Mouse (Mus musculus) kidney, embryonic 14.5 days (tissue): ENCODE results near the gene Vti1a. TPM values are rescaled to one million over a fixed set of nuclear protein-coding genes. Genes with fewer than 3 reads are reported as not detected.

Source experiments
- ATAC-seq: fragments of 200-750 bp; cut with Nextera tagmentation; 2 replicates; pipeline ENCODE4 v1.8.0; 2017; ENCODE audit warnings: moderate number of reproducible peaks, mild to moderate bottlenecking, moderate TSS enrichment, moderate library complexity; ENCODE audit not compliant: low FRiP score, low TSS enrichment
- H3K27ac ChIP-seq: fragments of 300-500 bp; sonication (generic); 2 replicates; pipeline ENCODE4 v1.5.1; 2014; ENCODE audit warnings: low read depth, mild to moderate bottlenecking, low read length, moderate library complexity, mixed read lengths
- H3K27me3 ChIP-seq: fragments of 300-500 bp; sonication (generic); 2 replicates; pipeline ENCODE4 v1.6.1; 2014; ENCODE audit warnings: mild to moderate bottlenecking, low read length; ENCODE audit not compliant: control insufficient read depth, insufficient read depth
- H3K36me3 ChIP-seq: fragments of 300-500 bp; sonication (generic); 2 replicates; pipeline ENCODE4 v1.6.1; 2014; ENCODE audit warnings: low read length, mixed read lengths; ENCODE audit not compliant: control insufficient read depth, insufficient read depth
- H3K4me1 ChIP-seq: fragments of 300-500 bp; sonication (generic); 2 replicates; pipeline ENCODE4 v1.6.1; 2014; ENCODE audit warnings: low read length, mixed read lengths; ENCODE audit not compliant: control insufficient read depth, insufficient read depth
- H3K4me2 ChIP-seq: fragments of 300-500 bp; sonication (generic); replicated peaks from 2 replicates; pipeline ENCODE4 v1.6.1; 2014; ENCODE audit warnings: low read depth, mild to moderate bottlenecking, low read length
- H3K4me3 ChIP-seq: fragments of 300-500 bp; sonication (generic); 2 replicates; pipeline ENCODE4 v1.5.1; 2014; ENCODE audit warnings: mild to moderate bottlenecking, low read length
- H3K9ac ChIP-seq: fragments of 300-500 bp; sonication (generic); 2 replicates; pipeline ENCODE4 v1.6.1; 2014; ENCODE audit warnings: low read depth, mild to moderate bottlenecking, low read length, moderate library complexity
- H3K9me3 ChIP-seq: fragments of 300-500 bp; sonication (generic); 2 replicates; pipeline ENCODE4 v1.6.1; 2016; ENCODE audit warnings: low read length; ENCODE audit not compliant: control insufficient read depth
- WGBS: fragments of 180-500 bp; shearing (Covaris S2); extraction: QIAGEN DNeasy Blood & Tissue Kit; methylation state at CpG from one replicate; pipeline ENCODE4 v1.1.7; 2014; 5-methylcytosine and 5-hydroxymethylcytosine counted together
- polyA plus RNA-seq: library from polyadenylated mRNA; unstranded; fragments of >200 nt; fragmentation: Nextera tagmentation; extraction: Ambion mirVana; gene quantifications from 2 replicates; pipeline ENCODE4 v1.2.1, GENCODE M21; 2014

Gene Vti1a
- polyA plus RNA-seq, 1 experiment from 2014 or later: 25.7 TPM

DNA sequence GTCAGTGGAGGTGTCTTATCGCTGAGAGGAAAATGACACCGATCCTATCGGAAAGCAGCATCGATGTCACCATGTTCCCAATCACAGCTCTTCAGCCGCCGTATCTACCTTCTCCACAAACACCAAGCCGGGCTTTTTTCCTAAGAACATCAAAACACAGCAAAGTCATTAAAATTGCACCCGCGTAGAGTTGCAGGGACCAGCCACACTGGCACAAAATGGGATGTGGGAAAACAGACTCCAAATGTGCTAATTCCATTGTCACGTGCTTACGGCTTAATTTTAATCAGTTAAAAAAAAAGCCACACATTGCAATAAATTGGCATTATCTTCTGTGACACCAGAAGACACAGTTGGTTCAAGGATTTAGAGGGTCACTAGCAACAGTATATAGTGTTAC, 95.3 kb downstream of the Vti1a start:
- ATAC-seq: no peak

DNA sequence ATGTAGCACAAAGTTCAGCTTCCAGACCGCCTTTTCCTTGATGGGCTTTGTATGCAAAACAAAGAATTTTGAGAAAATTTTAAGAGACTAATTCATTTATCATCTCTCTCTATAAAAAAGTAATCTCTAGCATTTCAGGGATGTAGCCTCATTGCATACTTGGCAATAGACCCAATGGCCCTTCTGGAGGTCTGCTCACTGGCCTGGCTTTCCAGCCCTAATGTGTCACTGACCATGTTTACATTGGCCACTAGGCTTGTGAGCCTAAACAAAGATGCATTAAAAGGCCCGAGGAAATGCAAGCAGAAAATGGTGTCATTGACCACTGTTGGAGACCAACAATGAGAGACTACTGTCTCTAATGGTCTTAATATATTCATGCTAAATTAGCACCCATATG, 95.8 kb downstream of the Vti1a start:
- ATAC-seq: no peak
- H3K9ac ChIP-seq: no peak overlapping the region
- H3K4me2 ChIP-seq: no peak overlapping the region
- H3K4me1 ChIP-seq: no peaks in the 10 kb centered on the region
- no peaks in the 10 kb centered on the region for H3K27me3 ChIP-seq
- WGBS: 44% methylated on average over 2 of the region's 2 CpGs
- no peak overlapping the region for H3K4me3 ChIP-seq
- no peaks in the 10 kb centered on the region for H3K36me3 ChIP-seq
- no peaks in the 10 kb centered on the region for H3K9me3 ChIP-seq
- H3K27ac ChIP-seq: no peak overlapping the region

More for the DNA sequence above, 95.3 kb downstream of the Vti1a start:
- Histone ChIP-seq H3K36me3 (no peaks in the 10 kb centered on the region), H3K27ac (no peak overlapping the region), H3K4me2 (no peak overlapping the region), H3K9ac (no peak overlapping the region), H3K27me3 (no peaks in the 10 kb centered on the region), H3K4me1 (no peaks in the 10 kb centered on the region), H3K9me3 (no peaks in the 10 kb centered on the region), H3K4me3 (no peak overlapping the region)
- WGBS: 90% methylated on average over 11 of the region's 11 CpGs

DNA sequence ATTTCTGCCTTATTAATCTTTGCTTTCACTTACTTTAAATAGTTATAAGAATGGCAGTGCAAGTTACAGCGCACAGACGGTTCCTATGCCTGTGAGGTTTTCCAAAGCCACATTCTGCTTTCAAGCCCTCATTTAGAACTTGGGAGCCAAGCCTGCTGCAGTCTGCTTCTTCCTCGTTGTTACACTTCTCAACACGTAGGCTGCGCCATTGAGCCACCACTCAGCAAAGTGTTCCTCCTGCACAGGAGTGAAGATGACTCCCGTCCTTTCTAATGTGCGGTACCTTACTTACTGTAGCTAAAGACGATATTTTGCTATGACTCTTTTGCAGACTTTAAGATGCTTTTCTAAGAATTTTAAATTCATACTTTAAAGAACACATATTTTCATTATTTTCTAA, 98.0 kb downstream of the Vti1a start:
- Histone ChIP-seq H3K27ac (no peak overlapping the region), H3K9ac (no peak overlapping the region), H3K4me1 (no peaks in the 10 kb centered on the region), H3K4me2 (no peak overlapping the region), H3K36me3 (no peaks in the 10 kb centered on the region), H3K9me3 (no peaks in the 10 kb centered on the region), H3K4me3 (no peak overlapping the region), H3K27me3 (no peaks in the 10 kb centered on the region)
- 47% methylated on average over 8 of the region's 8 CpGs for WGBS
- no peak for ATAC-seq

DNA sequence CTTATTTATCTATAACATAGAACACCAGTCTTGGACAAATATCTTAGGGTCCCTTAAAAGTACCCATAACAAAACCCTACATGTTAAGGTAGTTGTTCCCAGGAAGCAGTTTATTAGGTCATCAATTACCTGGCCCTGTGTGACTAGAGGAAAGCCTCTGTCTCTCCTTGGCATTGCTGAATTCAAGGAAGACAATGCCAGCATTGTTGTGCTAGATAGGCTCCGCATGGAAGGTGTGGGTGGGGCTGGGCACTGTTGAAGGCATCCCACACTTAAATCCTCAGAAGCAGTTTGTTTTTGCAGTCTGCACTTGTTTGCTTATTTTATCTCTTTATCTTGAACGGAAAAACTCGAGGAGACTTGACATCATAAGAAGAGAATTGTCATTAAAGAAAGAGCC, 102.7 kb downstream of the Vti1a start:
- Histone ChIP-seq H3K27ac (no peak overlapping the region), H3K9ac (no peak overlapping the region), H3K4me3 (no peak overlapping the region), H3K4me2 (no peak overlapping the region), H3K9me3 (no peaks in the 10 kb centered on the region), H3K4me1 (no peaks in the 10 kb centered on the region), H3K27me3 (no peaks in the 10 kb centered on the region), H3K36me3 (no peaks in the 10 kb centered on the region)
- ATAC-seq: no peak
- WGBS: 53% methylated on average over 3 of the region's 3 CpGs

DNA sequence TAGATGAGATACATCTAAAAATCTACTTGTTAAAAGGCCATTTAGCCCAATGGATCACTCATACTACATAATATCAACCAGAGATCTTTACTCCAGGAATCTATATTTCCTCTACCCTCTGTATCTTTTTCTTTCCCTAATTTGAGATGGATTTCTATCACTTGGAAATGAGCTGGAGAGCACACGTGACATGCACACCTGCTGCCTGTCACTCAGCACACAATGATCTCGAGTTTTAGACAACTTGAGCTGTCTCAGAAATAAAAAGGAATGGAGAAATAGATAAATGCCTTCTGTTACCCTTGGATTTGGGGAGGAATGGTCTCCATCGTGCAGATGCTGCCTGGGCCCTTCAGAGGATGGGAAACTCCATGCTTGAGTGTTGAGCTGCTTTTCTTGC, 103.9 kb downstream of the Vti1a start:
- Histone ChIP-seq H3K36me3 (no peaks in the 10 kb centered on the region), H3K4me3 (no peak overlapping the region), H3K27ac (no peak overlapping the region), H3K27me3 (no peaks in the 10 kb centered on the region), H3K4me2 (no peak overlapping the region), H3K9ac (no peak overlapping the region), H3K4me1 (no peaks in the 10 kb centered on the region), H3K9me3 (no peaks in the 10 kb centered on the region)
- no peak for ATAC-seq
- WGBS: 76% methylated on average over 3 of the region's 3 CpGs

DNA sequence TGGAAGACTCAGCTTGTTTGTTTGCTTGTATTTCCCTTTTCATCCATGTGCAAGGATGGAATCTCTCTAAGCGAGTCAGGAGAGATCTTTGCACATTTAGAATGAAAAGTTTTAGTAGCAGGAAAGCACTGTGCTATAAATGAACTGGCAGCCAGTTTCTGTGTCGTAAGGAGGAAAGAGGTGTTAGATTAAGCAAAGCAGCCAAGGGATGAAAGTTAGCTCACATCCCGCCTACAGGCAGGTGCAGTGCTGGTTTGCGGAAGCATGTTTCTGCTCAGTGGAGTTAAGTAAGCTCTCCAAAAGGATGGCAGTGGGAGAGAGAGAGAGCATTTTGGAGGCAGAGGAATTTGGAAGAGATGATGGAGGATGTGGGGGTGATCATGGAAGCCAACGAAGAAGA, 105.7 kb downstream of the Vti1a start:
- Histone ChIP-seq H3K27ac (no peak overlapping the region), H3K9ac (no peak overlapping the region), H3K4me2 (no peak overlapping the region), H3K9me3 (no peaks in the 10 kb centered on the region), H3K36me3 (no peaks in the 10 kb centered on the region), H3K27me3 (no peaks in the 10 kb centered on the region), H3K4me1 (no peaks in the 10 kb centered on the region), H3K4me3 (no peak overlapping the region)
- 88% methylated on average over 5 of the region's 5 CpGs for WGBS
- no peak for ATAC-seq

DNA sequence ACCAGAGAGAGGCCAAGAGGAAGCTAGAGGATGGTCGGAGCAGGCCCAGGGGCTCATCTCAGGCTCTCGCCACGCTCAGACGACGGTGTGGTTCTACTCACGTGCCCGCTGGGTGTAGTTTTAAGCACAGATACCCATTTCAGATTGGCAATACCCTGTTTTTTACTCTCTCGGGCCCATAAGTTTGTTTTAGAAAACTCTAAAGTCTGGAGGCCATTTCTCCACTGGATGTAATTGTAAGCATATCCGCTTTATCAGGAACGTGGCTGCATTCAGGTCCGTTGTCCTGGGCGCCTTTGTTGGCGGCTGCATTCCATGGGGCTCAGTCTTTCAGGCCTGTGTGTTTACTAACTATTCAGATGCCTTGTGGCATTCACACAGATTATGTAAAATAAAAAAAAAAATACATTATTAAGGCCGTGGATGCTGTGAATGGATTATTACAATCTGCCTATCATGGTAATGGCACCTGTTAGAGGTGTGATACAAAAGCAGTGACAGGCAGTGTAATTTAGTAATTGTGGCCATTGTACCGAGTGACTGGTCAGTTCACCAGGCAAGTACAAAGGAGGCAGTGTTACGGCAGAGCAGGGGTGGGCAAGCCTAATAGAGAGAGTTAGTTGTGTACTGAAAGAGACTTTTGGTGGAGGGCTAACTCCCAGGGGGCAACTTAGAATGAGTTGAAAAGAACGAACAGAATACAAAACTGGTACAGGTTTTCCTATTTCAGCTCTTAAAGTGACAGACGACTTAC, 106.4 kb downstream of the Vti1a start:
- Histone ChIP-seq H3K36me3 (no peaks in the 10 kb centered on the region), H3K4me3 (no peak overlapping the region), H3K27ac (no peak overlapping the region), H3K27me3 (no peaks in the 10 kb centered on the region), H3K4me1 (no peaks in the 10 kb centered on the region), H3K9me3 (no peaks in the 10 kb centered on the region), H3K9ac (no peak overlapping the region), H3K4me2 (no peak overlapping the region)
- 78% methylated on average over 18 of the region's 18 CpGs for WGBS
- no peak for ATAC-seq

DNA sequence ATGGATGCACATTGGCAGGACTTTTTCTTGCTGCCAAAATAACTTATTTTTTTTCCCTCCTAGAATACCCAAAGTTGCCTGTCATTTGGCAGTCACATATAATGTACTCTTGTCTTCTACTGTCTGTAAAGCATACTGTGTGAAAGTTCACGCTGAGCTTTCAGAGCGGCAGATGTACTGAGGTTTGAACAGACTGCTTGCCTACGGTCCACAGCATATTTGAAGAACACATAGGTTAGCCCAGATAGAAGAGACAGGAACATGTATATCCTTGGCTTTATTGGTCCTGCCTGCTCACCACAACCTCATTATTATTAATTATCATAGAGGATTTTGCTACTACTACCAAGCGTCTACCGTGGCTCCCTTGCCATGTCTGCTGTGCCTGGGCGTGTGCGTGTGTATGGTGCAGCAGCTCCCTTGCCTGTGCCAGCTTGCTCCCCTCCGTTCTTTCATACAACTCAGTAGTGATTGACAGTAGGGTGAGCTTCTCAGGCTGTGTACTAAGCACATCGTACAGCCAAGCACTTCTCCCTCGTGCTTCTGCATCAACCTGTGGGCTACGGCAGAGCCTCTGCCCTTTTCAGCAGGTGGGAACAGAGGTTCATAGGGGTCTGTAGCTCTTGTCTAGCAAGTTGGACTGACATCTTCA, 107.1 kb downstream of the Vti1a start:
- no peak for ATAC-seq
- Histone ChIP-seq H3K9ac (no peak overlapping the region), H3K4me1 (no peaks in the 10 kb centered on the region), H3K4me2 (no peak overlapping the region), H3K36me3 (no peaks in the 10 kb centered on the region), H3K9me3 (no peaks in the 10 kb centered on the region), H3K4me3 (no peak overlapping the region), H3K27ac (no peak overlapping the region), H3K27me3 (no peaks in the 10 kb centered on the region)
- 93% methylated on average over 11 of the region's 11 CpGs for WGBS

DNA sequence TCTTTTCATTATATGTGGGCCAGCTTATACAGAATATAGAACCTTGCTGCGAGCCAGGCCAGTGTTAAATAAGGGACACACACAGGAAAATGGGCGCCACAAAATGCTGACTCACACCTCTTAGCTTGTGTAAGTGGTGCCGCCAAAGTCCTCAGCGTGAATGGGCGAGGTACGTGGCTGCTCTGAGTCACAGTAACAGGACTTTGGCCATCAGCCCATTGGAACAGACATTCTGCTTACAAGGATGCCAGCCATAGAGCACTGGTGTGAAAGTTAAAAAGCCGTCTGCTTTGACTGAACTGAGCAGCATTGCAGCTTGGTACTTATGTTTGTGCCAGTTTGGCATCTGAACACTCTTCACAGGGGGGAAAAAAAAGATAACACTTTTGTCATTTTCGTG, 107.9 kb downstream of the Vti1a start:
- Histone ChIP-seq H3K36me3 (no peaks in the 10 kb centered on the region), H3K9ac (no peak overlapping the region), H3K27me3 (no peaks in the 10 kb centered on the region), H3K4me1 (no peaks in the 10 kb centered on the region), H3K9me3 (no peaks in the 10 kb centered on the region), H3K27ac (no peak overlapping the region), H3K4me2 (no peak overlapping the region), H3K4me3 (no peak overlapping the region)
- WGBS: 83% methylated on average over 8 of the region's 8 CpGs
- ATAC-seq: no peak
